Mouse (Mus musculus) bone marrow macrophage, adult 2 months (primary cell): ENCODE measurements at regions not wholly inside any gene's neighbourhood (a gene's known extent, or its start where the extent isn't known, plus 50 kb on each side); places are given as distances from the start of the nearest gene placed in this dataset.

ENCODE experiments used
- H3K27ac ChIP-seq: 2 replicates; pipeline ENCODE4 v1.5.1; 2012; ENCODE audit warnings: low read depth, low read length; ENCODE audit not compliant: insufficient read depth
- H3K4me1 ChIP-seq: 2 replicates; pipeline ENCODE4 v1.6.1; 2012; ENCODE audit warnings: low read length; ENCODE audit not compliant: control insufficient read depth, insufficient read depth
- H3K4me3 ChIP-seq: 2 replicates; pipeline ENCODE4 v1.5.1; 2012; ENCODE audit warnings: mild to moderate bottlenecking, low read length, moderate library complexity; ENCODE audit not compliant: insufficient read depth
- CTCF ChIP-seq: IDR thresholded peaks from 2 replicates; pipeline ENCODE4 v1.5.1; 2012; ENCODE audit warnings: low read depth, mild to moderate bottlenecking, low read length, moderate library complexity
- POLR2A ChIP-seq: IDR thresholded peaks from 2 replicates; pipeline ENCODE4 v1.6.1; 2012; ENCODE audit warnings: mild to moderate bottlenecking, low read depth, low read length, borderline replicate concordance

- Histone ChIP-seq H3K27ac (no peak overlapping the region), H3K4me1 (no peaks in the 10 kb centered on the region), H3K4me3 (no peak overlapping the region)
- no peak for TF ChIP-seq POLR2A
- no peak for TF ChIP-seq CTCF
Measured at GRCm38 (mm10) chr4:93935692-93936091, 600.4 kb upstream of the Tusc1 start.

GRCm38 (mm10) chr4:93927117-93927516, 591.8 kb upstream of the Tusc1 start:
- no peak overlapping the region for H3K27ac ChIP-seq
- TF ChIP-seq POLR2A (no peak), CTCF (no peak)
- no peak overlapping the region for H3K4me3 ChIP-seq
- H3K4me1 ChIP-seq: no peaks in the 10 kb centered on the region

GRCm38 (mm10) chr4:93924402-93924801, 589.1 kb upstream of the Tusc1 start:
- Histone ChIP-seq H3K4me3 (no peak overlapping the region), H3K27ac (no peak overlapping the region), H3K4me1 (no peaks in the 10 kb centered on the region)
- TF ChIP-seq CTCF: no peak
- no peak for TF ChIP-seq POLR2A

- H3K4me1 ChIP-seq: no peaks in the 10 kb centered on the region
- no peak overlapping the region for H3K4me3 ChIP-seq
- TF ChIP-seq CTCF (no peak), POLR2A (no peak)
- H3K27ac ChIP-seq: no peak overlapping the region
Measured at GRCm38 (mm10) chr4:93886631-93887030, 551.3 kb upstream of the Tusc1 start.

GRCm38 (mm10) chr4:93881318-93881717, 546.0 kb upstream of the Tusc1 start:
- H3K4me1 ChIP-seq: no peaks in the 10 kb centered on the region
- no peak overlapping the region for H3K4me3 ChIP-seq
- TF ChIP-seq POLR2A: no peak
- TF ChIP-seq CTCF: no peak
- H3K27ac ChIP-seq: no peak overlapping the region

- TF ChIP-seq POLR2A: no peak
- no peak for TF ChIP-seq CTCF
- Histone ChIP-seq H3K4me3 (no peak overlapping the region), H3K27ac (no peak overlapping the region), H3K4me1 (no peaks in the 10 kb centered on the region)
Measured at GRCm38 (mm10) chr4:93879351-93879872, 544.1 kb upstream of the Tusc1 start.

GRCm38 (mm10) chr4:93873271-93873670, 538.0 kb upstream of the Tusc1 start:
- H3K4me1 ChIP-seq: no peaks in the 10 kb centered on the region
- TF ChIP-seq CTCF (no peak), POLR2A (no peak)
- no peak overlapping the region for H3K27ac ChIP-seq
- H3K4me3 ChIP-seq: no peak overlapping the region

- H3K4me1 ChIP-seq: no peaks in the 10 kb centered on the region
- no peak overlapping the region for H3K27ac ChIP-seq
- no peak for TF ChIP-seq POLR2A
- no peak for TF ChIP-seq CTCF
- H3K4me3 ChIP-seq: no peak overlapping the region
Measured at GRCm38 (mm10) chr4:93853451-93853850, 518.1 kb upstream of the Tusc1 start.

GRCm38 (mm10) chr4:93849178-93849577, 513.9 kb upstream of the Tusc1 start:
- TF ChIP-seq CTCF: no peak
- TF ChIP-seq POLR2A: no peak
- Histone ChIP-seq H3K4me1 (no peaks in the 10 kb centered on the region), H3K27ac (no peak overlapping the region), H3K4me3 (no peak overlapping the region)

- TF ChIP-seq CTCF (no peak), POLR2A (no peak)
- no peaks in the 10 kb centered on the region for H3K4me1 ChIP-seq
- no peak overlapping the region for H3K4me3 ChIP-seq
- no peak overlapping the region for H3K27ac ChIP-seq
Measured at GRCm38 (mm10) chr4:93830701-93831100, 495.4 kb upstream of the Tusc1 start.

- no peak overlapping the region for H3K4me3 ChIP-seq
- no peaks in the 10 kb centered on the region for H3K4me1 ChIP-seq
- no peak for TF ChIP-seq CTCF
- TF ChIP-seq POLR2A: no peak
- H3K27ac ChIP-seq: no peak overlapping the region
Measured at GRCm38 (mm10) chr4:93793104-93793503, 457.8 kb upstream of the Tusc1 start.

- Histone ChIP-seq H3K4me1 (no peaks in the 10 kb centered on the region), H3K27ac (no peak overlapping the region), H3K4me3 (no peak overlapping the region)
- TF ChIP-seq CTCF (no peak), POLR2A (no peak)
Measured at GRCm38 (mm10) chr4:93790157-93790556, 454.8 kb upstream of the Tusc1 start.
